Mouse (Mus musculus) MN1 (cell line): Measurements from ENCODE around the gene Serpinb1a.

ENCODE experiments used
- DNase-seq: peaks from one replicate; pipeline ENCODE4 v3.0.0-alpha.2; 2016; ENCODE audit warnings: low spot score

The Serpinb1a gene

GRCm38 (mm10) chr13:32797085-32797484 lies 53.9 kb downstream of the Serpinb1a start:
- DNase-seq, result no peak

- no peak for DNase-seq
Observed at GRCm38 (mm10) chr13:32795166-32795565, 55.8 kb downstream of the Serpinb1a start.

- DNase-seq, result no peak
Observed at GRCm38 (mm10) chr13:32794619-32795018, 56.4 kb downstream of the Serpinb1a start.
